Mouse (Mus musculus) ES-E14 (cell line): Measurements from ENCODE around the gene Mpig6b. TPM values are rescaled to one million over a fixed set of nuclear protein-coding genes. Genes with fewer than 3 reads are reported as not detected.

Experiments
- DNase-seq: peaks from one replicate; pipeline ENCODE4 v3.0.0-alpha.2; 2013; ENCODE audit warnings: low read depth, low spot score
- H3K27ac ChIP-seq: 2 replicates; pipeline ENCODE4 v1.5.1; 2012; ENCODE audit warnings: low read depth, mild to moderate bottlenecking, low read length, moderate library complexity, mixed read lengths; ENCODE audit not compliant: poor library complexity, insufficient read depth, severe bottlenecking
- H3K36me3 ChIP-seq: 2 replicates; pipeline ENCODE4 v1.6.1; 2012; ENCODE audit warnings: mild to moderate bottlenecking, low read length, moderate library complexity, mixed read lengths; ENCODE audit not compliant: control insufficient read depth, poor library complexity, insufficient read depth, severe bottlenecking
- H3K4me1 ChIP-seq, 2 experiments: fragments of 150-350 bp in 1 of 2; sonication (generic) in 1 of 2; 2 replicates each; pipeline ENCODE4 v1.6.1; 2012; ENCODE audit warnings: low read length in 2 of 2, mild to moderate bottlenecking in 1 of 2, mixed read lengths in 1 of 2; ENCODE audit not compliant: control insufficient read depth in 2 of 2, insufficient read depth in 2 of 2, poor library complexity in 1 of 2
- H3K4me3 ChIP-seq, 2 experiments: fragments of 150-350 bp in 1 of 2; sonication (generic) in 1 of 2; 2 replicates each; pipeline ENCODE4 v1.5.1; 2012; ENCODE audit warnings: low read length in 2 of 2, low read depth in 1 of 2, mild to moderate bottlenecking in 1 of 2, mixed read lengths in 1 of 2; ENCODE audit not compliant: insufficient read depth in 1 of 2, poor library complexity in 1 of 2, severe bottlenecking in 1 of 2
- H3K9ac ChIP-seq: 2 replicates; pipeline ENCODE4 v1.6.1; 2012; ENCODE audit warnings: low read depth, mild to moderate bottlenecking, low read length, mixed read lengths; ENCODE audit not compliant: poor library complexity, insufficient read depth, severe bottlenecking
- H3K9me3 ChIP-seq: fragments of 150-350 bp; sonication (generic); 2 replicates; pipeline ENCODE4 v1.6.1; 2012; ENCODE audit warnings: low read depth, mild to moderate bottlenecking, low read length; ENCODE audit not compliant: control insufficient read depth, insufficient read depth
- CHD2 ChIP-seq: IDR thresholded peaks from 2 replicates; pipeline ENCODE4 v1.6.1; 2014; ENCODE audit warnings: mild to moderate bottlenecking, low read depth, low read length, inconsistent platforms
- HCFC1 ChIP-seq: IDR thresholded peaks from 2 replicates; pipeline ENCODE4 v1.6.1; 2012; ENCODE audit warnings: low read length, inconsistent platforms, borderline replicate concordance; ENCODE audit not compliant: insufficient read depth
- MAFK ChIP-seq: IDR thresholded peaks from 2 replicates; pipeline ENCODE4 v1.6.1; 2014; ENCODE audit warnings: mild to moderate bottlenecking, low read depth, low read length, inconsistent platforms; ENCODE audit not compliant: insufficient read depth
- ZC3H11A ChIP-seq: IDR thresholded peaks from 2 replicates; pipeline ENCODE4 v1.6.1; 2012; ENCODE audit warnings: low read depth, mild to moderate bottlenecking, inconsistent platforms, low read length, borderline replicate concordance
- ZNF384 ChIP-seq: IDR thresholded peaks from 2 replicates; pipeline ENCODE4 v1.6.1; 2012; ENCODE audit warnings: low read depth, low read length, inconsistent platforms
- in situ Hi-C, 2 experiments: fragments of 600-800 bp; cut with MboI; formaldehyde crosslinking; loops; one replicate each; pipeline ENCODE4 v1.15.1; 2025; ENCODE audit warnings: low sequenced_read_pairs in 2 of 2, inconsistent platforms in 1 of 2; ENCODE audit not compliant: unreplicated experiment in 2 of 2
- total RNA-seq: library from RNA; depleted of rRNA; stranded (reverse); fragments of 300-350 nt; gene quantifications from 2 replicates; pipeline ENCODE4 v1.2.3, GENCODE M21; 2012; rRNA removed

Mpig6b gene
- total RNA-seq, 1 experiment = not detected

GRCm38 (mm10) chr17:35016376-35016775, 49.6 kb downstream of the Mpig6b start, which contains the start of gene Vwa7:
Vwa7 (plus strand) TSS chr17:35016579.
- Histone ChIP-seq H3K4me3 (no peak within 1 kb of the TSS; a peak in 1 of 4 replicates), H3K36me3 (peaks cover 53% of the 10 kb centered on the region), H3K27ac (no peak within 1 kb of the TSS), H3K9ac (no peak within 1 kb of the TSS), H3K9me3 (no peaks in the 10 kb centered on the region), H3K4me1 (peaks cover 0 to 10% of the 10 kb centered on the region in 2 experiments; a peak in 1 of 4 replicates)
- in situ Hi-C loops = loop anchor here in 1 of 2 experiments (25.0 kb wide), 1 partner anchor 96 kb away; the partner anchor contains the start of genes Csnk2b, Gpank1, Ly6g5b and Ly6g5c
- TF ChIP-seq ZNF384 (no peak), CHD2 (no peak), MAFK (no peak), HCFC1 (no peak), ZC3H11A (no peak)
- no peak for DNase-seq

GRCm38 (mm10) chr17:35015296-35015695, 50.7 kb downstream of the Mpig6b start:
- H3K36me3 ChIP-seq = peaks cover 64% of the 10 kb centered on the region
- H3K9me3 ChIP-seq = no peaks in the 10 kb centered on the region
- H3K4me3 ChIP-seq = no peak overlapping the region; a peak in 1 of 4 replicates
- no peak for TF ChIP-seq HCFC1
- in situ Hi-C loops = loop anchor here in 1 of 2 experiments (25.0 kb wide), 1 partner anchor 97 kb away; the partner anchor contains the start of genes Csnk2b, Gpank1, Ly6g5b and Ly6g5c
- no peak overlapping the region for H3K27ac ChIP-seq
- H3K4me1 ChIP-seq = peaks cover 0 to 8% of the 10 kb centered on the region in 2 experiments; a peak in 1 of 4 replicates
- DNase-seq = no peak
- H3K9ac ChIP-seq = no peak overlapping the region

- H3K4me3 ChIP-seq = no peak overlapping the region
- peaks cover 79% of the 10 kb centered on the region for H3K36me3 ChIP-seq
- no peaks in the 10 kb centered on the region for H3K9me3 ChIP-seq
- no peak for DNase-seq
- H3K4me1 ChIP-seq = peaks cover 0 to 8% of the 10 kb centered on the region in 2 experiments; a peak in 1 of 4 replicates
- H3K27ac ChIP-seq = no peak overlapping the region
- no peak for TF ChIP-seq HCFC1
- TF ChIP-seq ZNF384 = no peak
- TF ChIP-seq ZC3H11A = no peak
- no peak for TF ChIP-seq CHD2
- TF ChIP-seq MAFK = no peak
- in situ Hi-C loops = loop anchor here in 1 of 2 experiments (25.0 kb wide), 1 partner anchor 99 kb away; the partner anchor contains the start of genes Csnk2b, Gpank1, Ly6g5b and Ly6g5c
- no peak overlapping the region for H3K9ac ChIP-seq
These were observed 52.8 kb downstream of the Mpig6b start for GRCm38 (mm10) chr17:35013221-35013620.

Other genes starting within 250 kb of the Mpig6b start
- gene Stk19, start 229.2 kb downstream of the Mpig6b start, total RNA-seq = 29.1 and 32.6 TPM in 2 replicates
- gene Dxo, start 229.2 kb downstream of the Mpig6b start, total RNA-seq = 39.0 and 45.2 TPM in 2 replicates
- 40.5 and 66.0 TPM in 2 replicates for gene Skiv2l, start 216.0 kb downstream of the Mpig6b start, total RNA-seq
- gene Nelfe, start 215.8 kb downstream of the Mpig6b start, total RNA-seq = 50.2 and 63.4 TPM in 2 replicates
- gene Cfb, start 203.7 kb downstream of the Mpig6b start, total RNA-seq = 0.16 and 0.18 TPM in 2 replicates
- 9.4 and 11.5 TPM in 2 replicates for gene Zbtb12, start 186.7 kb downstream of the Mpig6b start, total RNA-seq
- 0.31 TPM in 1 of 2 replicates, not detected in the other for gene Gm20547, start 184.1 kb downstream of the Mpig6b start, total RNA-seq
- 5.0 TPM in 2 replicates for gene C2, start 167.9 kb downstream of the Mpig6b start, total RNA-seq
- 124 and 147 TPM in 2 replicates for gene Ehmt2, start 167.7 kb downstream of the Mpig6b start, total RNA-seq
- 5.5 and 8.7 TPM in 2 replicates for gene Slc44a4, start 151.7 kb downstream of the Mpig6b start, total RNA-seq
- 24.0 and 40.6 TPM in 2 replicates for gene Neu1, start 134.9 kb downstream of the Mpig6b start, total RNA-seq
- 11.0 and 14.6 TPM in 2 replicates for gene Hspa1b, start 106.9 kb downstream of the Mpig6b start, total RNA-seq
- 1.9 TPM in 1 of 2 replicates, not detected in the other for gene Gm20481, start 96.3 kb downstream of the Mpig6b start, total RNA-seq
- gene Hspa1a, start 94.0 kb downstream of the Mpig6b start, total RNA-seq = 5.8 and 5.9 TPM in 2 replicates
- gene Hspa1l, start 93.5 kb downstream of the Mpig6b start, total RNA-seq = 0.45 and 0.48 TPM in 2 replicates
- 52.1 and 64.4 TPM in 2 replicates for gene Lsm2, start 84.3 kb downstream of the Mpig6b start, total RNA-seq
- 303 and 453 TPM in 2 replicates for gene Vars, start 65.2 kb downstream of the Mpig6b start, total RNA-seq
- gene Vwa7, start 49.6 kb downstream of the Mpig6b start, total RNA-seq = 0.21 and 0.31 TPM in 2 replicates
- 3.1 and 4.7 TPM in 2 replicates for gene Sapcd1, start 38.2 kb downstream of the Mpig6b start, total RNA-seq
- gene Msh5, start 19.4 kb downstream of the Mpig6b start, total RNA-seq = 2.7 and 3.2 TPM in 2 replicates
- gene Clic1, start 16.2 kb downstream of the Mpig6b start, total RNA-seq = 113 and 133 TPM in 2 replicates
- 45.0 and 57.5 TPM in 2 replicates for gene Ddah2, start 7.1 kb downstream of the Mpig6b start, total RNA-seq
- not detected in 2 replicates for gene Ly6g6c, start 796 bp downstream of the Mpig6b start, total RNA-seq
- 13.4 and 36.1 TPM in 2 replicates for gene Ly6g6e, start 10.7 kb upstream of the Mpig6b start, total RNA-seq
- gene Ly6g6d, start 11.9 kb upstream of the Mpig6b start, total RNA-seq = 1.6 and 4.9 TPM in 2 replicates
- not detected in 2 replicates for gene Ly6g6f, start 19.4 kb upstream of the Mpig6b start, total RNA-seq
- gene Abhd16a, start 23.1 kb upstream of the Mpig6b start, total RNA-seq = 30.7 and 40.4 TPM in 2 replicates
- 0.49 TPM in 1 of 2 replicates, not detected in the other for gene Ly6g5c, start 42.1 kb upstream of the Mpig6b start, total RNA-seq
- 1.4 and 1.5 TPM in 2 replicates for gene Ly6g5b, start 49.2 kb upstream of the Mpig6b start, total RNA-seq
- 21.9 and 31.1 TPM in 2 replicates for gene Gpank1, start 55.3 kb upstream of the Mpig6b start, total RNA-seq
- 78.0 and 98.6 TPM in 2 replicates for gene Csnk2b, start 55.9 kb upstream of the Mpig6b start, total RNA-seq
- 11.2 and 11.7 TPM in 2 replicates for gene D17H6S53E, start 60.2 kb upstream of the Mpig6b start, total RNA-seq
- gene Apom, start 65.9 kb upstream of the Mpig6b start, total RNA-seq = 7.5 and 10.0 TPM in 2 replicates
- 208 and 245 TPM in 2 replicates for gene Bag6, start 69.0 kb upstream of the Mpig6b start, total RNA-seq
- 147 and 161 TPM in 2 replicates for gene Prrc2a, start 98.7 kb upstream of the Mpig6b start, total RNA-seq
- not detected in 2 replicates for gene Aif1, start 109.9 kb upstream of the Mpig6b start, total RNA-seq
- 2.6 and 2.7 TPM in 2 replicates for gene Lst1, start 122.3 kb upstream of the Mpig6b start, total RNA-seq
- 10.1 and 19.6 TPM in 2 replicates for gene Ltb, start 128.3 kb upstream of the Mpig6b start, total RNA-seq
- gene Tnf, start 135.8 kb upstream of the Mpig6b start, total RNA-seq = 0.22 TPM in 1 of 2 replicates, not detected in the other
- gene Lta, start 139.2 kb upstream of the Mpig6b start, total RNA-seq = 0.13 TPM in 1 of 2 replicates, not detected in the other
- not detected in 2 replicates for gene Gm16181, start 154.7 kb upstream of the Mpig6b start, total RNA-seq
- 0.21 and 0.71 TPM in 2 replicates for gene Atp6v1g2, start 167.5 kb upstream of the Mpig6b start, total RNA-seq
- 6.1 and 6.6 TPM in 2 replicates for gene Nfkbil1, start 169.6 kb upstream of the Mpig6b start, total RNA-seq
- gene Ddx39b, start 175.6 kb upstream of the Mpig6b start, total RNA-seq = 316 and 414 TPM in 2 replicates
- gene H2-D1, start 196.5 kb upstream of the Mpig6b start, total RNA-seq = 30.1 and 44.9 TPM in 2 replicates